Mouse (Mus musculus) forebrain, embryonic 15.5 days (tissue): ENCODE measurements around the gene Notch1. TPM values are rescaled to one million over a fixed set of nuclear protein-coding genes. Genes with fewer than 3 reads are reported as not detected.

Source experiments
- ATAC-seq: fragments of 200-750 bp; cut with Nextera tagmentation; replicated peaks from 2 replicates; pipeline ENCODE4 v1.8.0; 2017; ENCODE audit warnings: mild to moderate bottlenecking, moderate TSS enrichment, moderate library complexity
- H3K27ac ChIP-seq: fragments of 300-500 bp; sonication (generic); replicated peaks from 2 replicates; pipeline ENCODE4 v1.5.1; 2015; ENCODE audit warnings: mild to moderate bottlenecking, inconsistent platforms
- H3K27me3 ChIP-seq: fragments of 300-500 bp; sonication (generic); 2 replicates; pipeline ENCODE4 v1.6.1; 2015; ENCODE audit warnings: inconsistent platforms
- H3K36me3 ChIP-seq: fragments of 300-500 bp; sonication (generic); 2 replicates; pipeline ENCODE4 v1.6.1; 2015; ENCODE audit warnings: mild to moderate bottlenecking, inconsistent platforms
- H3K4me1 ChIP-seq: fragments of 300-500 bp; sonication (generic); 2 replicates; pipeline ENCODE4 v1.6.1; 2015; ENCODE audit warnings: inconsistent platforms
- H3K4me2 ChIP-seq: fragments of 300-500 bp; sonication (generic); replicated peaks from 2 replicates; pipeline ENCODE4 v1.6.1; 2015; ENCODE audit warnings: mild to moderate bottlenecking, inconsistent platforms
- H3K4me3 ChIP-seq: fragments of 300-500 bp; sonication (generic); 2 replicates; pipeline ENCODE4 v1.5.1; 2015; ENCODE audit warnings: mild to moderate bottlenecking, inconsistent platforms
- H3K9ac ChIP-seq: fragments of 300-500 bp; sonication (generic); replicated peaks from 2 replicates; pipeline ENCODE4 v1.6.1; 2015; ENCODE audit warnings: mild to moderate bottlenecking, inconsistent platforms
- H3K9me3 ChIP-seq: fragments of 300-500 bp; sonication (generic); 2 replicates; pipeline ENCODE4 v1.6.1; 2016; ENCODE audit warnings: inconsistent platforms
- WGBS: fragments of 180-500 bp; shearing (Covaris S2); methylation state at CpG from one replicate; pipeline ENCODE4 v1.1.7; 2015; ENCODE audit warnings: mixed read lengths; 5-methylcytosine and 5-hydroxymethylcytosine counted together
- polyA plus RNA-seq: library from polyadenylated mRNA; unstranded; fragments of >200 nt; fragmentation: Nextera tagmentation; extraction: Ambion mirVana; gene quantifications from 2 replicates; pipeline ENCODE4 v1.2.1, GENCODE M21; 2015

Notch1 gene
- 22.6 and 26.1 TPM in 2 replicates for polyA plus RNA-seq

- 49% methylated on average over 12 of the region's 12 CpGs for WGBS
- no peak within 1 kb of the TSS for H3K4me3 ChIP-seq
- H3K27ac ChIP-seq = no peak within 1 kb of the TSS
- H3K9me3 ChIP-seq = no peaks in the 10 kb centered on the region
- no peak for ATAC-seq
- H3K27me3 ChIP-seq = no peaks in the 10 kb centered on the region
- peaks cover 15% of the 10 kb centered on the region for H3K4me1 ChIP-seq
- no peaks in the 10 kb centered on the region for H3K36me3 ChIP-seq
- H3K9ac ChIP-seq = no peak within 1 kb of the TSS
- no peak within 1 kb of the TSS for H3K4me2 ChIP-seq
These were observed at the start of gene Notch1 for GRCm38 (mm10) chr2:26516275-26516674. Gene Notch1 (minus strand): TSS chr2:26516663.

GRCm38 (mm10) chr2:26566221-26566620 lies 49.8 kb upstream of the Notch1 start:
- H3K27ac ChIP-seq = no peak overlapping the region
- no peaks in the 10 kb centered on the region for H3K9me3 ChIP-seq
- 20% methylated on average over 4 of the region's 4 CpGs for WGBS
- H3K4me3 ChIP-seq = no peak overlapping the region
- 0 out of 2 replicates have a peak, but pooled peaks cover 3% of the 10 kb centered on the region for H3K4me1 ChIP-seq
- H3K36me3 ChIP-seq = no peaks in the 10 kb centered on the region
- no peak overlapping the region for H3K9ac ChIP-seq
- no peaks in the 10 kb centered on the region for H3K27me3 ChIP-seq
- ATAC-seq = peak; percentile 55; the same call in 1 of the 2 replicates
- no peak overlapping the region for H3K4me2 ChIP-seq

- H3K4me2 ChIP-seq = no peak overlapping the region
- H3K4me1 ChIP-seq = 0 out of 2 replicates have a peak, but pooled peaks cover 7% of the 10 kb centered on the region
- H3K9ac ChIP-seq = no peak overlapping the region
These were observed 45.0 kb upstream of the Notch1 start for GRCm38 (mm10) chr2:26561351-26562016.

GRCm38 (mm10) chr2:26560506-26560905 lies 44.0 kb upstream of the Notch1 start:
- Histone ChIP-seq H3K9ac (no peak overlapping the region), H3K27me3 (no peaks in the 10 kb centered on the region), H3K4me1 (0 out of 2 replicates have a peak, but pooled peaks cover 7% of the 10 kb centered on the region), H3K4me3 (no peak overlapping the region), H3K27ac (no peak overlapping the region), H3K4me2 (no peak overlapping the region), H3K36me3 (no peaks in the 10 kb centered on the region), H3K9me3 (no peaks in the 10 kb centered on the region)
- no peak for ATAC-seq
- 84% methylated on average over 5 of the region's 5 CpGs for WGBS

More at GRCm38 (mm10) chr2:26561351-26562016, 45.0 kb upstream of the Notch1 start:
- peak; percentile 51; the same call in 1 of the 2 replicates for ATAC-seq
- H3K4me3 ChIP-seq = no peak overlapping the region
- no peaks in the 10 kb centered on the region for H3K9me3 ChIP-seq
- no peaks in the 10 kb centered on the region for H3K27me3 ChIP-seq
- WGBS = 38% methylated on average over 6 of the region's 6 CpGs
- H3K36me3 ChIP-seq = no peaks in the 10 kb centered on the region
- no peak overlapping the region for H3K27ac ChIP-seq

GRCm38 (mm10) chr2:26556535-26556993 lies 40.1 kb upstream of the Notch1 start:
- H3K9ac ChIP-seq = no peak overlapping the region
- WGBS = 68% methylated on average over 4 of the region's 4 CpGs
- ATAC-seq = no peak

GRCm38 (mm10) chr2:26555076-26555475 lies 38.6 kb upstream of the Notch1 start:
- ATAC-seq = no peak
- H3K4me1 ChIP-seq = peaks cover 9% of the 10 kb centered on the region; the same call in 1 of the 2 replicates
- H3K36me3 ChIP-seq = no peaks in the 10 kb centered on the region
- H3K27me3 ChIP-seq = no peaks in the 10 kb centered on the region
- H3K27ac ChIP-seq = no peak overlapping the region
- H3K9ac ChIP-seq = no peak overlapping the region
- 73% methylated on average over 4 of the region's 4 CpGs for WGBS
- H3K9me3 ChIP-seq = no peaks in the 10 kb centered on the region
- H3K4me2 ChIP-seq = no peak overlapping the region
- no peak overlapping the region for H3K4me3 ChIP-seq

More at GRCm38 (mm10) chr2:26556535-26556993, 40.1 kb upstream of the Notch1 start:
- Histone ChIP-seq H3K4me1 (0 out of 2 replicates have a peak, but pooled peaks cover 7% of the 10 kb centered on the region), H3K4me3 (no peak overlapping the region), H3K27ac (no peak overlapping the region), H3K36me3 (no peaks in the 10 kb centered on the region), H3K4me2 (no peak overlapping the region), H3K9me3 (no peaks in the 10 kb centered on the region), H3K27me3 (no peaks in the 10 kb centered on the region)

- Histone ChIP-seq H3K9ac (no peak overlapping the region), H3K4me1 (peaks cover 9% of the 10 kb centered on the region; the same call in 1 of the 2 replicates), H3K36me3 (no peaks in the 10 kb centered on the region), H3K4me3 (no peak overlapping the region), H3K4me2 (no peak overlapping the region), H3K27ac (no peak overlapping the region), H3K9me3 (no peaks in the 10 kb centered on the region), H3K27me3 (no peaks in the 10 kb centered on the region)
- 84% methylated on average over 9 of the region's 9 CpGs for whole genome bisulfite sequencing
- ATAC-seq = no peak
These were observed 37.4 kb upstream of the Notch1 start for GRCm38 (mm10) chr2:26553904-26554303.

GRCm38 (mm10) chr2:26552066-26552465 lies 35.6 kb upstream of the Notch1 start:
- H3K27ac ChIP-seq = no peak overlapping the region
- no peaks in the 10 kb centered on the region for H3K27me3 ChIP-seq
- H3K9ac ChIP-seq = no peak overlapping the region
- ATAC-seq = no peak
- H3K9me3 ChIP-seq = no peaks in the 10 kb centered on the region
- H3K4me3 ChIP-seq = no peak overlapping the region
- H3K4me1 ChIP-seq = peaks cover 9% of the 10 kb centered on the region; the same call in 1 of the 2 replicates
- H3K36me3 ChIP-seq = no peaks in the 10 kb centered on the region
- H3K4me2 ChIP-seq = no peak overlapping the region
- WGBS = 89% methylated on average over 2 of the region's 2 CpGs

GRCm38 (mm10) chr2:26551446-26551845 lies 35.0 kb upstream of the Notch1 start:
- no peaks in the 10 kb centered on the region for H3K9me3 ChIP-seq
- H3K27me3 ChIP-seq = no peaks in the 10 kb centered on the region
- no peak overlapping the region for H3K4me3 ChIP-seq
- peaks cover 9% of the 10 kb centered on the region; the same call in 1 of the 2 replicates for H3K4me1 ChIP-seq
- no peak overlapping the region for H3K27ac ChIP-seq
- no peak overlapping the region for H3K4me2 ChIP-seq
- no peak for ATAC-seq
- no peak overlapping the region for H3K9ac ChIP-seq
- WGBS = 71% methylated on average over 8 of the region's 8 CpGs
- H3K36me3 ChIP-seq = no peaks in the 10 kb centered on the region

GRCm38 (mm10) chr2:26550777-26551176 lies 34.3 kb upstream of the Notch1 start:
- Histone ChIP-seq H3K4me3 (no peak overlapping the region), H3K27me3 (no peaks in the 10 kb centered on the region), H3K9ac (no peak overlapping the region), H3K36me3 (no peaks in the 10 kb centered on the region), H3K27ac (no peak overlapping the region), H3K9me3 (no peaks in the 10 kb centered on the region), H3K4me1 (peaks cover 9% of the 10 kb centered on the region; the same call in 1 of the 2 replicates), H3K4me2 (no peak overlapping the region)
- WGBS = 55% methylated on average over 3 of the region's 3 CpGs
- no peak for ATAC-seq

GRCm38 (mm10) chr2:26550205-26550604 lies 33.7 kb upstream of the Notch1 start:
- Histone ChIP-seq H3K9ac (no peak overlapping the region), H3K4me2 (no peak overlapping the region), H3K36me3 (no peaks in the 10 kb centered on the region), H3K4me1 (peaks cover 9% of the 10 kb centered on the region; the same call in 1 of the 2 replicates), H3K4me3 (no peak overlapping the region), H3K9me3 (no peaks in the 10 kb centered on the region), H3K27ac (no peak overlapping the region), H3K27me3 (no peaks in the 10 kb centered on the region)
- ATAC-seq = no peak
- WGBS = 70% methylated on average over 3 of the region's 3 CpGs

- no peak overlapping the region for H3K27ac ChIP-seq
- no peak overlapping the region for H3K9ac ChIP-seq
- H3K4me1 ChIP-seq = peaks cover 9% of the 10 kb centered on the region; the same call in 1 of the 2 replicates
- no peaks in the 10 kb centered on the region for H3K9me3 ChIP-seq
- no peak overlapping the region for H3K4me3 ChIP-seq
- WGBS = 86% methylated on average over 10 of the region's 10 CpGs
- no peak for ATAC-seq
- no peaks in the 10 kb centered on the region for H3K36me3 ChIP-seq
- no peaks in the 10 kb centered on the region for H3K27me3 ChIP-seq
- no peak overlapping the region for H3K4me2 ChIP-seq
These were observed 33.3 kb upstream of the Notch1 start for GRCm38 (mm10) chr2:26549801-26550200.
